Mouse (Mus musculus): ENCODE measurements around the gene Abcg5.

Gene Abcg5

DNA sequence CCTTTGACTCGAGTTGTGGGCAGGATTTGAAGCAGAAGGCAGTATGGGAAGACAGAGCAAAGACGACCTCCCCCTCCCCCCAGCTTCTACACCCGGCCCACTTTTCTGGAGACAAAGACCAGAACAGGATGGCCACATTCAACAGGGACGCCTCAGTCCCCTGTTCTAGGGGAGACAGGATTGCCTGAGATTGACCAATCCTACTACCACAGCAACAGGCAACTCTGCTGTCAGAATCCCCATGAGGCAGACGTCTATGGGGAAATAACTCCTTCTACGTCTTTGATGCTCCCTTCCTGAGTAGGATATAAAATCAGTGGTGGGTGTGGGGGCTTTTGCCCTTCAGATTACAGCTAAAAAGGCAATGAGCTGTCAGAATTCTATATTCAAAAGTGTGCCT is 1.5 kb upstream of the Abcg5 start:
- DNase-seq, result no peak

DNA sequence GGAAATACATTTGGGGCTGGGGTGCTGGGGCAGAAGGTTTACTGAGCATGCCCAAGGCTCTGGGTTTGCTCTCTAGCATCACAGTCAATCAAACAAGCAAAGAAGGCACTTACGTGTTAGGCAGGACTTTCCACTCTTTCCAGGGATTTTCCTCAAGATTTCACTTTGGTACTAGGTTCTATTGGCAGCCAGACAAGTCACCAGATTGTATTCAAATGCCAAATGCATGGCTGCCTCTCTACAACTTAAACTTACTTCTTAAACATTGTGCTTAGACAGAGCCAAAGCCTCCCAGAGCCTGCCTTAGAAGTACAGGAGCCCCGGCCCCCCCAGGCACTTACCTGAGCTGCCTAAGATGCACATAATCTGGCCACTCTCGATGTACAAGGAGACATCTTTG is 1.1 kb downstream of the Abcg5 start:
- DNase-seq, result no peak

DNA sequence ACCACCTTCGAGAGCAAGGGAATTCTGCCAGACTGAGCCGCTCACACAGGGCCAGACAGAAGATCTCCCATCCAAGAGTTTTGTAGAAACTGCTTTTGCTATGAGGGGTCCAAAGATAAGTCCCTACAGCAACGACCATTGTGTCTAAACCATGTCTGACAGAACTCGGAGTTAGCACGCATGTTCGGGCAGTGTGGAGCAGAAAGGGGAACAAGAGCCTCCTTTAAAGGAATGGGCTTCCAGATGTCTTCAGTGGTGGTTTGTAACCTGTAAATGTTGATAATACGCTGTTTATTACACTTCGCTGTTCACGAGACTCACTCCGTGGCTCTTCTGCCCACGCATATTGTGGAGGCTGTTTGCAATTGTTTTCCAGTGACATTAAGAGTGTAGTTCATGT is 5.2 kb downstream of the Abcg5 start:
- no peak for DNase-seq

DNA sequence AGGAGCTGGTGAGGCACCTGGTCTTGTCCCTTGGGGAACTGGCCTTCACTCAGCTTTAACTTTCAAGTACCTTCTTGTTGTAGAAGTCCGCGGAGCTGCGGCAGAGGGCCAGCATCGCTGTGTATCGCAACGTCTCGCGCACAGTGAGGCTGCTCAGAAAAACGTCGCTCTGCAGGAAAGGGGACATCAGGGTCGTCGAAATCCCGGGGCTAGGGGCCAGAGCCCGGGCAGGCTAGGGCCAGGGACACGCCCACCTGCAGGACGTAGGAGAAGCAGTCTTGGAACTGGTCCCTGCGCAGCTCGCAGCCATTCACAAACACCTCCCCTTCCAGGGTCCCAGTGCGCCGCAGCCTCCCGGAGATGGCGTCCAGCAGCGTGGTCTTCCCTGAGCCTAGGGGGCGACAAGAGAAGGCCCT is 6.9 kb downstream of the Abcg5 start, which contains the start of gene Abcg8:
Gene Abcg8 (plus strand): TSS at position 352 of the 416 bp plus-strand sequence.
- no peak for DNase-seq

DNA sequence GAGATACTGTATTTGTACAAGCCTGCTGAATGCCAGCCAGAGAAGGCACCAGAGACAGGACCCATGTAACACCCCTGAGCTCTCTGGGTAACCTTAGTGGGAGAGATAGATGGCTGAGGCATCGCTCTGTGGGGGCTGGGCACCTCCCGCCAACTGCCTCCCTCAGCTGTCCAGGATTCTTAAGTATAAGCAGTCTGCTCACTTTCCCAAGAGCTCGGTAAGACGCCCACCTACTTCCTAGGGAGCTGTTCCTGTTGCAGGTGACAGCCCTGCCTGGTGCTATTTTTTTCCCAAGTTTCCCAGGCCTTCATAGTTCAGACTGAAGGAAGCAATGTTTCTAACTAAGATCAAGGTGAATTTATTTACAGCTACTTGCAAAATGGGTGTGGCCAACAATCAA is 7.6 kb downstream of the Abcg5 start:
- no peak for DNase-seq

DNA sequence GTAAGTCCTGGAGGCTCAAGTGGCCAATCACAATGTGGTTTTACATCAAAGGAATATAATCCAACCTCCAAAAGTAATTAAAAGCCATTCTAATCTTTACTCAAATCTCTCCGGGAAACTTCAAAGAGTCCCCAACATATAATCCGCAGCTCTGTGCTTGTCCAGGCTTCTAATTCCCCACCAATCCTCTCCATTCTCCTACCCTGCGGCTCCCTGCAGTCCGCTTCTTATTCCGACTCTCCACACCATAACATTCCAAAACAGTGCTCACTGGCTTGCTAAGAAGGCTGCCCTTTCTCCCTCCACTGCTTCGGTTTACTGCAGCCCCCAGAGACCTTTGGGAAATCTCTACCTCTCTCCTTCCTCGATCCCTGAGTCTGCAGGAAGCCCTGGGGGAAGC is 8.8 kb downstream of the Abcg5 start:
- no peak for DNase-seq

DNA sequence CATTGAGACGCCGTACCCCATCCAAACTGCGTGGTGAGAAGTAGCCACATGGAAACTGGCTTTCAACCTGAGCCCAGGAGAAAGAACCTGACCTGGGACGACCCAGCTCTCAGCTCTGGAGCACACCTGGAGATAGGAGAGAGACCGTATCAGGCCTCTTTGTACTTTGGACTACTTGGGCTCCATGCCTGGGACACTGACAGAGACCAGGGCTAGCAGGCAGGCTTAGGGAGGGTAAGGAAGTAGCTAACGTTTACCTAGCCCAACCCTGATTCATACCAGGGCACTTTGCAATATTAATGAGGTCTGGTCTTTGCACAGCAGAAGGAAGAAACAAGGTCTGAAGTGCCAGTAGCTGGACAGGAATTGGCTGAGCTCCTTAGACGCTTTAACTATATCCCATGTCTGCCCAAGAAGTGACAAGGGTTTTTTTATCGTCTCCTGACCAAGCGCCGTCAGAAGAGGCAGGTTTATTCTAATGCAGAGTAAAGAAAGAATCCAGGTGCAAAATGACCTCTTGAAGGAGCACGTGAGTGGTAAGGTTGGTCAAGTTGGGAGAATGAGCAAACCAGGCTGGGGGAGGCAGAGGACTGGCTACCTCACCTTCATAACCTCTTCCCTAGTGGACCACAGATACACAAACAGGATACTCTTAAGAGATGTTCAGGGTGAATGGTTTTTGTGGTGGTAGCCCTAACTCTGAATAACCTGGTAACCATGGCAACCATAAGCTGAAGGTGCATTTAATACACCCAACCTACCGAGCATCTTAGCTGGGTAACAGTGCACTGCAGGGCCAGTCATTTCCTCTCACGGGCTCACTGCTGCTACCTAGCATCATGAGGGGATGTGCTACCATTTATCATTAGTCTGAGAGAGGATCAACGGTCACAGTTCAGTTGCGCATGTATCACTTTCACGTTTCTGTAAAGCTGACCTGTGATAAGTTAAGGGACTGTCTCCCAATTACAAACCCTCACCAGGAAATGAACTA is 10.1 kb downstream of the Abcg5 start:
- DNase-seq, result peak; percentile 68 to 80

DNA sequence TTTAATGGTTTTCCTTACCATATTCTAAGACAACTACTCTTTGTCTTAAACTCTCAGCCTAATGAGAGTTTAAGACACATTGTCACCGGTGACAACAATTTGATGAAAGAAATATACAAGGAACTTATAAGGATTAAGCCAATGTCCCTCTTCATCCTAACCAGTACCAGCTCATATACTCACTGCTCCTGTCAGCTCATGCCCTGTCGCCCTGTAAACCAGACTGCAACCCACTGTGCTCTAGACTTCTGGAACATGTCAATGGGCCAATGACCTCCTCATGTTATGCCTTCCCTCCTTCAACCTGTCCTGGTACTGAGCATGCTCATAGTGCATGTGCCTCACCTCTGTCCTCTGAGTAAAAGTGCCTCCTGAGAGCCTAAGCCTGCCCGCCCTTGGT is 15.0 kb downstream of the Abcg5 start:
- DNase-seq, result no peak

DNA sequence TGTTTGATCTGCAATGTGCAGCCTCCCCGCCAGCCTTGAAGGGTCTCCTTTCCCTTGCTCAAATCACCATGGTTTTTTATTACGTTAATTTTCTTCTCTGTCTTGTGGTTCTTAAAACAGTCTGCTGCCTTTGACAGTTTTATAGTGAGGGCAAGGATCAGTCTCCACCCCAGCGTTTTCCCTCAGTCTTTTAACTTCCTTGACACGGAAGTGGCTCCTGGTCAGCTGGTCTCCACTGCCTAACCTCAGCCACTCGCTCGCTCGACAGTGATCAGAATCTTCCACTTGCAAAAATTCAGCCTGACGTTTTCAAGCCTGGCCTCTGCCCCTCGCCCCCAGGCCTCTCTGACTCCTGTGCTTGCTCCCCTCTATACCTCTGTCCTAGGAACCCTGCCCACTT is 17.1 kb downstream of the Abcg5 start:
- DNase-seq, result no peak

DNA sequence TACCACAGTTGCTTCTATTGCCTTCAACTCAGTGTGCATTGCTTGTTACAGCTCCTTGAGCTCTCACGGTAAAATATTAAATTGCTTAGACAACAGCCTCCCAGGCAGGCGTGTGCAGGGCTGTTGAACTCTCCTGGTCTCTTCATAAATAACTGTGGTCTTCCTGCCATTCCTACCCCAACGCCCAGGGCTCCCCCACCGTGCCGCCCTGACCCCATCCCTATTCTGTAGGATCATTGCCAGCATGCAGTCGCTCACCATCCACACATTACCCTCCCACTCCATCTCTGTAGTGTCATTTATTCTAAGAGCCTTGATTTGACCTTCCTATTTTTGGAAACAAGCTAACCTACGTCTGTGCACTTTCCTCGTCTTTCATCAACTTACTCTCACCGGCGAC is 17.8 kb downstream of the Abcg5 start:
- no peak for DNase-seq

DNA sequence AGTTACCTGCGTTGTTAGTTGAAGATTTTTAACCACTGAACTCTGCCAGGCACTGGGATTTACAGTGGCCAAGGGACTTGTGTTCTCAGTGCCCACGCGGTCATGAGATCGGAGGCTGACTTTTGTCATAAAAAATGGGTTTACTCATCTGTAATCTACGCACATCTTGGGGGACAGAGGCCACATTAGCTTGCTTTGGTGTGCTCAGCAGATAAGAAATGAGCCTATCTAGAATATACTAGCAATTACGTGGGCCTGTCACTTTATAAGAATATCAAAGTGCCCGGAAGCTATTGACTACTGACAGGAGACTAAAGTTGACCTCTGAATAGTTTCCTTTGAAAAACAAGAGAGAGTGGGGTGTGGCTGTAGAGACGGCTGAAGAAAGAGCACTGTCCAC is 23.9 kb downstream of the Abcg5 start:
- no peak for DNase-seq

DNA sequence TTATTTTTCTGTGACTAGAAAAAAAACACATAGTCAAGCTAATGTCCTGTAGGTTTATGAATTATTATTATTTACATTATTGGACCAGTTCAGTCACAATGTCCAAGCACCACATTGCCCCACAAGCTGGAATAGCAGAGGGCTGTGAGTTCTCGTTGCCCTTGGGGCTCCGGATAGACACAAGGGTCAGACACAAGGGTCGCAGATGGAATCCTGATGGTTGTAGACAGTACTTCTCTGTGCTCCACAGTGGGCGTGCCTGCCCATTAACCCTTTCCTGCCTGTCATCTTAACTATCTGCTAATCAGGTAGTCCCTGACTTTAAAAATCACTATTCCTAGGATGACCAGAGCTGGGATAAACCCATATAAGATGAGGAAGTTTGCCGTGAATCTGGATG is 24.6 kb downstream of the Abcg5 start:
- no peak for DNase-seq

DNA sequence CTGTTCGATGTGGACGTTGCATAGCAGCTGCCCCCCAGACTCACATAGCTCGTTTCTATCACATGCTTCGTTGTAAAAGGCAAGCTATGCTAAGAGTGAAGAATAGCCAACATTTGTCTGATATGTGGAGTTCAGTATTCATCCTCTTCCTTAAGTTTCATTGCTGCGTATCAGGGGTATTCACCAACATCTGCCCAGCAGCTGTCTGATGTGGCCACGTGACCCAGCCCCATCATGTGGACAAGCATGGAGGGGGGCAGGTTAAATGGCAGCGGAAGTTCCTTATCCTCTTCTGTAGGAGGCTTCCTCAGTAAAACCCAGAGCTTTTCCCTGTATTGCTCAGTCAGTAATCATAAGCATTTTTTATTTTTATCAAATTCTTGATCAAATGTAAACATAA is 25.0 kb downstream of the Abcg5 start:
- no peak for DNase-seq

DNA sequence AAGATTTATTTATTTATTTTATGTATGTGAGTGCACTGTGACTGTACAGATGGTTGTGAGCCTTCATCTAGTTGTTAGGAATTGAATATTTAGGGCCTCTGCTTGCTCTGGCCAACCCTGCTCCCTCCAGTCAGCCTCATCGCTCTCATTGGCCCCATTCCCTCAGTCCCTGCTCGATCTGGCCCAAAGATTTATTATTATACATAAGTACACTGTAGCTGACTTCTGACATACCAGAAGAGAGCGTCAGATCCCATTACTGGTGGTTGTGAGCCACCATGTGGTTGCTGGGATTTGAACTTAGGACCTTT is 25.4 kb downstream of the Abcg5 start:
- no peak for DNase-seq

DNA sequence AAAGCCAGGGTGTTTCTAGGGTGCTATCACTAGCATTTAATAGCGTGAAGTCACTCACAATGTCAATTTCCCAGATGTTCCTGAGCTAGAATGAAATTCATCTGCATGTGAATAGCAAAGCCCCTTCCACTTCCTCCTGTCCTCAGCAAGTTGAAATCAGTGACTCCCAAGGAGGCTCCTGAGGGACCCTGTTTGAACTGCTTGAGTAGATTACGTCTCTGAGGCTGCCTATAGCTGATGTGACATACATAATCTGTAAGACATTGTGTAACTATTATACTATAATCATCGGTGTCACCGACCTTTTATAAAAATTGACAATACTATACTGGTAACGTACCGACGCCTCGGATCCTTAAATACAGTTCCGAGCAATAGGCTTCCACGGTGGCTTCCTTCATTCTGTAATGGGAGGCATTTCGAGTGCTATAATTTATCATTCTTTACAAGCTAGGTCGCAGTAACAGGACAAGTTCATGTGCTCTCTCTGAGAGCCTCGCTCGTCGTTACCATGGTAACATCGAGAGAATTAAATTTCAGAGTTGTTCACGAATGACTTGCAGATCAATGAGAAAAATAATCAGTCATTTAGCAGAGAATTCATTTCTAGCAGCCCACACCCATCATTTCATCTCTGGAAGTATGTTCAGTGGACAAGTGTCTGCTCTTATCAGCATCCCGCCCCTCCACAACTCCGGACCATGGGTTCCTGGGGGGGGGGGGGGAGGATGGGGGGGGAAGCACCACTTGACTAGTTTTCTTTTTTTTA is 26.0 kb downstream of the Abcg5 start:
- DNase-seq, result no peak

DNA sequence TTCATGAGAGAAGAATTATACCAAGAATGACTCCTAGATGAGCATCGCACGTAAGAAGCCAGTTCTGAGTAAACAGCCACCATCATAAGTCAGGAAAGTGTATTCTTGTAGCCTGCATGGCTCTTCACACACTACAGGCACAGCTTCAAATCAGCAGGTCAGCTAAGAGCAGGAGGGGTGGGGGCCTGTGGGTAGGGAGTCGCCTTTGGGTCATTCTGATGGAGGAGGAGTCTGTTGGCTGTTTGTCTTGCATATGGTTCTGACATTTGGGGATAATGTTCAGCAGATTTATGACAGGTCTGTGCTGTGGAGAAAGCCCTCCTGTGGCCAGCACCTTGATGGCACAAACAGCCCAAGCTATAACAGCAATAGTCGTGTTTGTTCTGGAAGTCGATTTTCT is 26.6 kb downstream of the Abcg5 start:
- no peak for DNase-seq

DNA sequence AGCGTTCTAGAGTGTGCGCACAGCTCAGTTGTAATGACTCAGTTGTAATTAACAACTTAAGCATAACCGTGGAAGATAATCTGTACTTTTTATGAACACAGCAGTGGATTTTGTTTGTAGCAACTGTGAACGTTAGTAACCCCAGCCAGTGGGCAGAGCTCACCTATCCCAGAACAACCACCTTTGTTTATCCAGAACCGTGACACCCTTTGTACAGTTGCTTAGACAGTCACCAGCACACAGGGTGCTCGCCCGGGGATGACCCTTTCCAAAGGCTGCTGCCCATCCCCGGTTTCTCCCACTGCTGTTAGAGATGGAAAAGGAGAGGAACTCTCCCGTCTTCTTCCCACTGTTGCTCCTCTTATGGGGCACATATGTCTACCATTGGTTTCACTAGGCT is 29.3 kb downstream of the Abcg5 start:
- no peak for DNase-seq

DNA sequence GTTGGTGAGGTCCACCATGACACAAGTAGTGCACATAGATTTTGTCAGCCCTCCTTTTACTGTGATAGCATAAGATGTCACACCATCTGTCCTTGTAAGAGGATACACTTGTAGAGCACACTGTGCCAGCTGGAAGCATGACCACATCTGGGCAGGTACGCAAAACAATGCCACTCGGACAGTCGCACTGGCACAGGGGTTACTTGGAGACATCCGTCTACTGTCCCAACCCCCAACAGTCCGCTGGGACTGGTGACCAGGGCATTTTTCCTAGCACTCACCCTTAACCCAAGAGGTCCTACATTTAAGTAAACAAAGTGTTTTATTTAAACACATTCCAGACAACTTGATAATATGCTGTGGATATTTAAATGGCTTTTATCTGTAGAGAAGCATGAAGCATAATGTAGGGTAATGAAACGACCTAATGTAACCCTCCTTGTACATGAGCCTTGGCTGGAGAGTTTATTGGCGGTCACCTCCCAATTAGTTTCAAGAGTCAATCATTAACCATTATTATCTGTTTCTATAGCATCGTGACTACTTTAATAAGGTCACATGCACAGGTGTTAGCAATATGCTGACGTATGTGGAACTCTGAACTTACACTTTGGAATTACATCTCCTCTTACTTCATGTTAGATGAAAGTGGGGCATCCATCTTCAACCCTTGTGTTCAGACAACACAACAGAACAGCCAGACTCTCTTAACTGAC is 32.4 kb downstream of the Abcg5 start:
- DNase-seq, result no peak

DNA sequence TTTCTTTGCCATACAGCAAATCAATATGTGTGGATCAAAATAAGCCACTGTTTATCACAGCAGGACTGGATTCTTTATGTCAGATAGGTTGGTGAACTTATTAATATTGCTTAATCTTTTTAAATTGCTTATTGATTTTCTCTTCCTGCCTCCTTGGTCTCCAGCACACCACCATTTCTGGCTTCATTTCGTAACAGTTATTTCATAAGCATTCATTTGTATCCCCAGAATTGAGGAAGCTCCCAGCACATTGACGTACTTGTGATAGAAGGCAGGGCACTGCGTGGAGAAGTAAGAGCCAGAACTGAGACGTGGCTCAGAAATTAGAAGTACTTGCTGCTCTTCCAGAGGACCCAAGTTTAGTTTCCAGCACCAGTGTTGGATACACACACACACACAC is 35.2 kb downstream of the Abcg5 start:
- DNase-seq, result no peak

DNA sequence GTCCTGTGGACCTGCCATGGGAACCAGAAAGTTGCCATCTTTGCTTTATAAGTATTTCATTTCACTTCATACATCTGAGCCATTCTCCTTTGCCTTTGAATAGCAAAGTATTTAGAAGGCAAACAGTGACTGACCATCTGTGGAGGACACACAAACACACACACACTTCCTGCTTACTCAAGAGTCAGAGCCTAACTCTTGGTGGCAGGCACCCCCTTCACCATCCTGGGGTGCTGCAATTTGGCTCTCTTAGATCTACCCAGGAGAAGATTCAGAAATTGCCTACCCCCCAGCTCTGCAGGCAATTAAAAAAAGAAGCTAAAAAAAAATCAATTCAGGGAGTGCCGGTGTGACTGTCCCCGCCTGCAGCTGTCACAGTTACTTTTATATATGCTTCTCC is 36.3 kb downstream of the Abcg5 start:
- no peak for DNase-seq

DNA sequence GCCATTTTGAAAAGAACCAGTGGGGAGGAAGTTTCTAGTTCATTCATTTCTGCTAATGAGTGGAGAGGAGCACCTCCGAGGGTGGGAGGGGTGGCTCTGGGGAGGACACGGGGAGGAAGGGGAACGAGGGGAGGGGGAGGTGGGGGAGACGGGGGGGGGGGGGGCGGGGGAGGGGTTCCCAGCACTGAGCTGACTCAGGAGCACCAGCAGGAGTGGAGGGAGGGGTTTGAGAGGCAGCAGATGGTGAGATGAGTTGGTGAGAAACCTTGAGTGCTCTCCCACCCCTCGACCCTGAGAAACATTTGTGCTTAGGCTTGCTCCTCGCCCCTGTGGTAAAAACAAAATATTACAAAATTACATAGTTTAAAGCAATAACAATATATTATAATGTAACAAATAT is 36.9 kb downstream of the Abcg5 start:
- no peak for DNase-seq

DNA sequence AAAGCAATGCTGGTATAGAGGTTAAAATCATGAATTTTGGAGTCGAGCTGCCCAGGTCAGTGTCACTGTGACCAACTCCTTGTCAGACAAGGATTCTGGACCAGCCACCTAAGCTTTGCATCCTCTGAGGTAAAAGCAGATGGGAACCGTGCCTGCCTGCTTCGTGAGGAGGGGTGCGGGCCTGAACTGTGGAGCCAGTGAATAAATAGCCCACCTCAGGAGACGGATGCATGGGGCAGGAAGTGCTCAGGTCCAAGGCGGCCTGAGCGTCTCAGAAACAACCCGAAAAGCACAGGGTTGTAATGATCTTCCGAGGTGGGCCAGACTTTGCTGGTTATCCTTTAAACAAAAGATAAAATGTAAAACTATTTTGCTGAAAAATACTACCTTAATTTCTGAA is 37.7 kb downstream of the Abcg5 start:
- no peak for DNase-seq

DNA sequence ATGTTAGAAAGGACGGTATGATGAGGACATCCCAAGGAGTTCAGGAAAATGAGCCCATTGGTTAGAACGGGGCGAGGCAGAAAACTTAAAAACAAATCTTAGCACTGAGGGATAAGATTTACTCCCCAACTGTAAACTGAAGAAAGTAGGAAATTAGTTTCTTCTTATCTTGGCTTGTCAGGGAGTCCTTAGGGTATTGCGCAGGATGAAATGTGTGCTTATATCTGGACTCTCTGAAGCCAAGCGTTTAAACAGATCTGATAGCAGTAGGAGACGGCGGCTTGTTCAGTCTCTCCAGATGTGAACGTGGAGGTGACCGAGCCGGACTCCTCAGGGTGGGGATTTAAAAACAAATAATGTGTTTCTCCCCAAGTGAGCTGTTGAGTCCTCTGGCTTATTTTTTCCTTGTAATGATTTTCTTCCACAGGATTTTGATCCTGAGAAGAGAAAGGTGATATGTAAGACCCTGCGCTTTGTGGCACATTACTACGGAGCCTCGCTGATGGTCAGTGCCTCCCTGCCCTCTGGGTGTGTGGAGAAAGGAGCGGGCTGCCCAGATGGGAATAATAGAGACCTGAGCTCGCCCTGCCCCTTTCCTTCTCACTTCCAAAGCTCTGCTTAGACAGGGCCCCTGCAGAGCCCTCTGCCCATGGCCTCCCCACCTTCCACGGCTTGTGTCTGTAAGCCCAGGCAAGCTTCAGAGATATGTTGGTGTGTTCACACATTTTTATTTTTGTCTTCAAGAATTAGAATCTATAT is 38.3 kb downstream of the Abcg5 start:
- no peak for DNase-seq
